Mouse (Mus musculus) embryonic facial prominence, embryonic 11.5 days (tissue): Measurements from ENCODE around the gene Crb1. TPM values are rescaled to one million over a fixed set of nuclear protein-coding genes. Genes with fewer than 3 reads are reported as not detected.
A peak's percentile ranks its signal among the peaks of the same experiment; 100 is the strongest.
"Not testable (repeated sequence)": the region's sequence is repeated elsewhere in the genome, so short reads cannot be mapped to it uniquely, and the experiment has no call there.

ENCODE experiments used
- ATAC-seq: fragments of 200-750 bp; cut with Nextera tagmentation; replicated peaks from 2 replicates; pipeline ENCODE4 v1.8.0; 2017; ENCODE audit warnings: low read depth; ENCODE audit not compliant: insufficient number of reproducible peaks, low FRiP score, low TSS enrichment
- DNase-seq: peaks from one replicate; pipeline ENCODE4 v3.0.0-alpha.2; 2015; ENCODE audit warnings: low spot score
- H3K27ac ChIP-seq: fragments of 300-500 bp; sonication (generic); replicated peaks from 2 replicates; pipeline ENCODE4 v1.5.1; 2014; ENCODE audit warnings: mild to moderate bottlenecking, low read depth, low read length, control low read depth
- H3K27me3 ChIP-seq: fragments of 300-500 bp; sonication (generic); 2 replicates; pipeline ENCODE4 v1.6.1; 2014; ENCODE audit warnings: mild to moderate bottlenecking, low read length, moderate library complexity, mixed read lengths; ENCODE audit not compliant: control insufficient read depth, insufficient read depth
- H3K36me3 ChIP-seq: fragments of 300-500 bp; sonication (generic); replicated peaks from 2 replicates; pipeline ENCODE4 v1.6.1; 2014; ENCODE audit warnings: low read depth, mild to moderate bottlenecking, low read length, moderate library complexity, mixed read lengths; ENCODE audit not compliant: control insufficient read depth, insufficient read depth
- H3K4me1 ChIP-seq: fragments of 300-500 bp; sonication (generic); 2 replicates; pipeline ENCODE4 v1.6.1; 2014; ENCODE audit warnings: low read length, mixed read lengths; ENCODE audit not compliant: control insufficient read depth, insufficient read depth
- H3K4me2 ChIP-seq: fragments of 300-500 bp; sonication (generic); 2 replicates; pipeline ENCODE4 v1.6.1; 2014; ENCODE audit warnings: low read depth, mild to moderate bottlenecking, control low read depth, low read length, moderate library complexity
- H3K4me3 ChIP-seq: fragments of 300-500 bp; sonication (generic); 2 replicates; pipeline ENCODE4 v1.5.1; 2014; ENCODE audit warnings: low read depth, low read length, control low read depth
- H3K9ac ChIP-seq: fragments of 300-500 bp; sonication (generic); replicated peaks from 2 replicates; pipeline ENCODE4 v1.6.1; 2014; ENCODE audit warnings: mild to moderate bottlenecking, control low read depth, low read length
- H3K9me3 ChIP-seq: fragments of 300-500 bp; sonication (generic); replicated peaks from 2 replicates; pipeline ENCODE4 v1.6.1; 2016; ENCODE audit warnings: mild to moderate bottlenecking, low read length, inconsistent platforms, mixed read lengths; ENCODE audit not compliant: control insufficient read depth
- WGBS: fragments of 180-500 bp; shearing (Covaris S2); extraction: QIAGEN DNeasy Blood & Tissue Kit; methylation state at CpG from one replicate; pipeline ENCODE4 v1.1.7; 2014; 5-methylcytosine and 5-hydroxymethylcytosine counted together
- polyA plus RNA-seq: library from polyadenylated mRNA; unstranded; fragments of >200 nt; fragmentation: Nextera tagmentation; extraction: Ambion mirVana; gene quantifications from 2 replicates; pipeline ENCODE4 v1.2.1, GENCODE M21; 2014

Gene Crb1
- polyA plus RNA-seq, 1 experiment from 2014 or later = 0.72 TPM

- ATAC-seq (no peak), DNase-seq (no peak)
- H3K36me3 ChIP-seq = no peaks in the 10 kb centered on the region
- no peaks in the 10 kb centered on the region for H3K27me3 ChIP-seq
- WGBS = 77% methylated on average over 2 of the region's 2 CpGs
- no peaks in the 10 kb centered on the region for H3K4me1 ChIP-seq
- no peak overlapping the region for H3K4me2 ChIP-seq
- no peak overlapping the region for H3K4me3 ChIP-seq
- H3K27ac ChIP-seq = no peak overlapping the region
- no peak overlapping the region for H3K9ac ChIP-seq
- H3K9me3 ChIP-seq = no peaks in the 10 kb centered on the region
Observed at GRCm38 (mm10) chr1:139325378-139325777, 51.5 kb downstream of the Crb1 start.

DNA sequence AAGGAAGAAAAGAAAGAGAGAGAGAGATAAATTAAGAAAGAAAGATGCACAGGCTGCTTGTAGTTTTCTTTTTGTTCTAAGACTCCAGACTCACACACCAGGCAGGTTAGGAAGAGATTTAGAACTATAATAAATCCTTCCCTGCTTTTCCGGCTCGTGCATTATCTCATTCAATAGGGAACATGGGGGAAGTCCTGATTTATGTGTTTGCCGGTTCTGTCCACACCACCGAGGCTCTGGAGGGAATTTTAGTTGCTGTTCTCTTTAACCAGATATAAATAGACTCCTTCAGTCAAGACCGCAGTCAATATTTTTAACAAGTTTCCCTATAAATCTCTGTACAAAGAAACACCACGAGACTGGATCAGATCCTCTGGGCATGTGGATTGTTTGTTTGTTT lies 57.1 kb downstream of the Crb1 start:
- H3K4me1 ChIP-seq = no peaks in the 10 kb centered on the region
- H3K4me3 ChIP-seq = no peak overlapping the region
- no peak for ATAC-seq
- 82% methylated on average over 6 of the region's 6 CpGs for whole genome bisulfite sequencing
- H3K9ac ChIP-seq = no peak overlapping the region
- H3K27ac ChIP-seq = no peak overlapping the region
- H3K27me3 ChIP-seq = no peaks in the 10 kb centered on the region
- no peak for DNase-seq
- H3K9me3 ChIP-seq = no peaks in the 10 kb centered on the region
- no peaks in the 10 kb centered on the region for H3K36me3 ChIP-seq
- no peak overlapping the region for H3K4me2 ChIP-seq

GRCm38 (mm10) chr1:139314297-139314874 lies 62.5 kb downstream of the Crb1 start:
- DNase-seq (peak; percentile 20), ATAC-seq (no peak)
- no peaks in the 10 kb centered on the region for H3K36me3 ChIP-seq
- no peak overlapping the region for H3K9ac ChIP-seq
- H3K27ac ChIP-seq = no peak overlapping the region
- WGBS = 83% methylated on average over 4 of the region's 4 CpGs
- no peak overlapping the region for H3K4me3 ChIP-seq
- no peaks in the 10 kb centered on the region for H3K27me3 ChIP-seq
- no peaks in the 10 kb centered on the region for H3K4me1 ChIP-seq
- H3K4me2 ChIP-seq = no peak overlapping the region
- no peaks in the 10 kb centered on the region for H3K9me3 ChIP-seq

- no peak overlapping the region for H3K4me2 ChIP-seq
- DNase-seq = no peak
- no peak overlapping the region for H3K27ac ChIP-seq
- no peak overlapping the region for H3K4me3 ChIP-seq
- WGBS = 74% methylated on average over 4 of the region's 4 CpGs
- no peaks in the 10 kb centered on the region for H3K27me3 ChIP-seq
- no peaks in the 10 kb centered on the region for H3K4me1 ChIP-seq
- H3K36me3 ChIP-seq = no peaks in the 10 kb centered on the region
- ATAC-seq = no peak
- H3K9me3 ChIP-seq = no peaks in the 10 kb centered on the region
- H3K9ac ChIP-seq = no peak overlapping the region
Observed at GRCm38 (mm10) chr1:139308915-139309314, 68.0 kb downstream of the Crb1 start.

- H3K4me2 ChIP-seq, H3K27ac ChIP-seq, H3K4me3 ChIP-seq, H3K27me3 ChIP-seq, H3K9me3 ChIP-seq, H3K36me3 ChIP-seq, DNase-seq, H3K9ac ChIP-seq, H3K4me1 ChIP-seq, ATAC-seq: not testable (repeated sequence)
Observed at GRCm38 (mm10) chr1:139302519-139302918, 74.4 kb downstream of the Crb1 start.

DNA sequence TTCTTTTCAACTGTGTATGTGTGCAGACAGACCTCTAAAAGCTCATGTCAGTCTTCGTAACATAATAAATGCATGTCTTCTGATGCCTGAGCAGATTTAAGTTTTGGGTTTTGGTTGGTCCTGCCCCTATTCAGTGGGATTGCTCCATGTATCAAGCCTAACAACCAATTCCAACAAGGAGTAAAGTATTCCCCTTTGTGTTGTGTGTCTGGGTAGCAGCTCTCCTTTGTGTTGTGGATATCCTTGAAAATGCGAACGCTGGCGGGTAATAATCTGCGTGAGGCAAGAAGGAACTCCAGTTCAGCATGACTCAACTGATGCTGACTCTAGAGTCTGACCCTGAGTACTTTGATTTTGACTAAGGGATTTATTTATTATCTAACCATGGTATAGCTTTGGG lies 75.1 kb downstream of the Crb1 start:
- H3K9me3 ChIP-seq = no peaks in the 10 kb centered on the region
- DNase-seq (no peak), ATAC-seq (no peak)
- H3K27ac ChIP-seq = no peak overlapping the region
- no peak overlapping the region for H3K4me2 ChIP-seq
- no peak overlapping the region for H3K4me3 ChIP-seq
- no peaks in the 10 kb centered on the region for H3K36me3 ChIP-seq
- H3K9ac ChIP-seq = no peak overlapping the region
- 76% methylated on average over 5 of the region's 5 CpGs for WGBS
- H3K27me3 ChIP-seq = no peaks in the 10 kb centered on the region
- H3K4me1 ChIP-seq = no peaks in the 10 kb centered on the region

DNA sequence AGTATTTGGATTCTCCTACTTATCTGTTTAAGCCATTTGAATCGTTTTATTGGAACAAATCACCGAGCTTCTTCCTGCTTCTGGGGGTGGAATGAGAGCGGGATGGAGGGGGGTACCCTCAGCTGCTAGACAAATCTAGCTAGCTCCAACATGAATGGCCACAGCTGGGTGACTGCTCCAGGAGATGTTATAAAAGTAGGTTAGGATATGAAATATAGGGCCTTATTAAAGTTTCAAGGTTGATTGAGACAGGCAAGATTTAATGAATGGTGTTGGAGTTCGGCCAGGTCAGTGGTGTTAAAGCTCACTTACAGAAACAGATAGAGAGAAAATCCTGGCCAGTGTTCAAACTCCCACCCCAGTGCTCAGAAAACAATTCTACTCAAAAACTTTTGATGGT lies 84.9 kb downstream of the Crb1 start:
- no peak overlapping the region for H3K9ac ChIP-seq
- no peak overlapping the region for H3K4me3 ChIP-seq
- DNase-seq (no peak), ATAC-seq (no peak)
- H3K9me3 ChIP-seq = no peaks in the 10 kb centered on the region
- 76% methylated on average over 4 of the region's 4 CpGs for WGBS
- no peaks in the 10 kb centered on the region for H3K36me3 ChIP-seq
- H3K4me1 ChIP-seq = no peaks in the 10 kb centered on the region
- H3K27ac ChIP-seq = no peak overlapping the region
- H3K4me2 ChIP-seq = no peak overlapping the region
- H3K27me3 ChIP-seq = no peaks in the 10 kb centered on the region

DNA sequence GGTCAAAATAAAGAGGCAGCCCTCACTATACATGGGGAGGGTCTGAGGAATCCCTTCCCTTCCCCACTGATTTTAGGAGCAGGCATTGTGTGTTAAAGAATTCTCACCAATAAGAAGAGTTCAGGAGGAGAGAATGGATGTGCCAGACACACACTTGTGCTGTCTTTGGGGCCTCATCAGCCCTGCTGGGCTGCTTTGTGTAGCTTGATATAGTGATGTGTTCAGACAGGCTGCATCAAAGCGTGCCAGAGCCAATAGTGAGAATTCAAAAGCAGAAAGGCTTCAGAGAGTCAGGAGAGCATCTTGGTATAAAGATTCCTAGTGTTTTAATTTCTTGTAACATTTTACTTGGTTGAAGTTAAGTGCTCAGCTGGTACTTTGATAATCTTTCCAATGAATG lies 85.3 kb downstream of the Crb1 start:
- Histone ChIP-seq H3K9me3 (no peaks in the 10 kb centered on the region), H3K9ac (no peak overlapping the region), H3K4me1 (no peaks in the 10 kb centered on the region), H3K27me3 (no peaks in the 10 kb centered on the region), H3K27ac (no peak overlapping the region), H3K4me2 (no peak overlapping the region), H3K4me3 (no peak overlapping the region), H3K36me3 (no peaks in the 10 kb centered on the region)
- DNase-seq = no peak
- WGBS = 65% methylated on average over 1 of the region's 1 CpGs
- no peak for ATAC-seq
